Mouse (Mus musculus): ENCODE measurements around the gene Nf1. TPM values are rescaled to one million over a fixed set of nuclear protein-coding genes. Genes with fewer than 3 reads are reported as not detected.

The Nf1 gene
- polyA plus RNA-seq, 1 experiment from 2014 or later: 12.5 TPM

DNA sequence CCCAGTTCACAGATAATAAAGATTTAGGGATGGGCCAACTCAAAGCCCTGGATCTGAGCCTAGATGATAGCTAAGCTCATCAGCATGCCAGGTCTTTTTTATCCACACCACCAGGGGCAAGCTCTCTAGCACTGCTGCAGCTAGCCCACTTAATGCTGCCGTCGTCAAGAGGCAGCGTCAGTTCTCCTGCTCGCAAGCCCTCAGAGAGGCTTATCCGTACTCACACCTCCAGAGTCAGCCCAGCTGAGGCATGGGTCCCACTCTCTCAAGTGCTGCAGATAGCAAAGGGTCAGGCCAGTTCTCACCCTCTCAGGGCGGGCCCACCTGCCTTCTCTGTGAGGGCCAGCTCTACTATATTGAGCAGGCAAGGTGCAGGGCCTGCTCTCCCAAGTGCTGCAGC, 193.8 kb downstream of the Nf1 start:
- Histone ChIP-seq H3K36me3 (ENCODE audit: inconsistent target) (no peaks in the 10 kb centered on the region), H3K27ac (no peak overlapping the region), H3K79me2 (ENCODE audit: inconsistent target) (peaks cover 37% of the 10 kb centered on the region), H3K4me3 (ENCODE audit: inconsistent target) (no peak overlapping the region)
- WGBS (ENCODE audit: missing documents): 97% methylated on average over 6 of the region's 6 CpGs

DNA sequence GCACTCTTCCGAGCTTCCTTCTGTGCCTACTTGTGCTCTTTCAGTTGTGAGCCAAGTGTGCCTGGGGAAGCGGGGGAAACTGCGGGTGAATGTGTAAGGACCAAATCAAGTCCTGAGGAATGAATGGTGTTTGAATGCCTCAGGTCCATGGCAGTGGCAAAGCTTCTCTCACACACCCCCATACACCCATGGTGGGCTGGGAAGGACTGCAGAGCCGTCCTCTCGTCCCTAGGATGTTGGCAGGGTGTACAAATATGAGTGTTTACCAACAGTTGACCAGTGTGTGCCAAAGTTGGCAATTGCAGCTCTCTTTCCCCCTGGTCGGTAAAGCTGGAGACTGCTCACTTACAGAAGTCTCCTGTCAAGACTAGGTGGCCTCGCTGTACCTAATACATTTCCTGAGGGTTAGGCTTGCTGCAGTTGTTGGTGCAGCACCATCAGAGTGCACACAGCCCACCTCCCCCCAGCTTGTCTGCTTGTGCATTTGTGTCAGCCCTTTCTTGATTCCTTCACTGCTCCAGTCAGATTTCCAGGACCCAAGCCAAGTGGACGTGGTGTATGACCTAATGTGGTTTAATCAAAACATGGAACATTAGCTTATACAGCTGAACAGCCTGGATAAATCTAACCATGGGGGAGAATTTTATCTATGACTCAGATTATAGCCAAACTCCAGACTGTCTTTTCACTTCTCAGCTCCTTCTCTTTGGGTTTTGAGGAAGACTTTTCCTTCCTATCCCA, 194.6 kb downstream of the Nf1 start:
- WGBS (ENCODE audit: missing documents): 92% methylated on average over 8 of the region's 8 CpGs
- H3K36me3 ChIP-seq (ENCODE audit: inconsistent target): no peaks in the 10 kb centered on the region

DNA sequence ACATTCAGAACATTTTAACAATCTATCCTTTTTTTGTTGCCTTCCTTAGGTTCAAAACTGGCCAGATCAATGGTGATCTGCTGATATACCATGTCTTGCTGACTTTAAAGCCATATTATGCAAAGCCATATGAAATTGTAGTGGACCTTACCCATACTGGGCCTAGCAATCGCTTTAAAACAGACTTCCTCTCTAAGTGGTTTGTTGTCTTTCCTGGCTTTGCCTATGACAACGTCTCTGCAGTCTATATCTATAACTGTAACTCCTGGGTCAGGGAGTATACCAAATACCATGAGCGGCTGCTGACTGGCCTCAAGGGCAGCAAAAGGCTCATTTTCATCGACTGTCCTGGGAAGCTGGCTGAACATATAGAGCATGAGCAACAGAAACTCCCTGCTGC, 196.1 kb downstream of the Nf1 start:
- WGBS (ENCODE audit: missing documents): 29% methylated on average over 4 of the region's 4 CpGs
- no peak overlapping the region for H3K27ac ChIP-seq
- no peak overlapping the region for H3K4me3 ChIP-seq (ENCODE audit: inconsistent target)
- H3K79me2 ChIP-seq (ENCODE audit: inconsistent target): peaks cover 15% of the 10 kb centered on the region
- no peaks in the 10 kb centered on the region for H3K36me3 ChIP-seq (ENCODE audit: inconsistent target)

More for the DNA sequence above, 194.6 kb downstream of the Nf1 start:
- Histone ChIP-seq H3K79me2 (ENCODE audit: inconsistent target) (peaks cover 29% of the 10 kb centered on the region), H3K4me3 (ENCODE audit: inconsistent target) (no peak overlapping the region), H3K27ac (no peak overlapping the region)

DNA sequence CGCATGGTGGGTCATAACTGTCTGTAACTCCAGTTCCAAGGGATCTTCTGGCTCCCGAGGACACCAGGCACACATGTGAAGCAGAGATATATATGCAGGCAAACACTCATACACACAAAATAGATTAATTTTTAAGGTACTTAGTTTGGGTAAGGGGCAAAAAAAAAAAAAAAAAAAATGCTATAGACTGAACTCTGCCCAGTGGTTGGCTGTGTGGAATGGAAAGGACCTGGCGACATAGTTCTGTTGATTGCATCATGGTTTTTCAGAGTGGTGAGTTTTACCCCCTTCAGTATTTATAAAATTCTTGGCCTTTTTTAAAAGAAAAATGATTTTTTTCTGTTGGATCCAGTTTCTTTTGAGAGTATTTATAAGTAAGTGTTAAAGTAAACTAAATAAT, 196.8 kb downstream of the Nf1 start:
- 98% methylated on average over 3 of the region's 3 CpGs for WGBS (ENCODE audit: missing documents)

DNA sequence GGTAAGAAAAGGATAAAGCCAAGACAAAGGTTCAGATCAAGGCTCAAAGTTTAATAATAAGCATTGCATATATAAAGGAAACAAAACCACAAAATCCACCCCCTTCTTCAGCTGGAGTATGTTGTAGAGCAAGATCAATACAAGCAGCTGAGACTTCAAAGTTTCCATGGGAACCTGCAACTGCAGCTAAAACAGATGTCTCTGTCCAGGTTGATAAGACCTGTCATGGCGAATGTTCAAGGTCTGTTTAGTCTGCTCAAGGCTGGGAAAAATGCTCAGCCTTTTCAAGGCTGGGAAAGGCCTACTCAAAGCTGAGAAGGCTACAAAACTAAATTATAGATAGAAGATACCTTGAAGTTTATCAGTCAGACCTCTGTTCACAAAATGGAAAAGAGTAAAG, 213.1 kb downstream of the Nf1 start:
- no peak overlapping the region for H3K4me3 ChIP-seq (ENCODE audit: inconsistent target)
- 88% methylated on average over 1 of the region's 1 CpGs for WGBS (ENCODE audit: missing documents)
- H3K27ac ChIP-seq: no peak overlapping the region
- H3K36me3 ChIP-seq (ENCODE audit: inconsistent target): peaks cover 56% of the 10 kb centered on the region
- no peaks in the 10 kb centered on the region for H3K79me2 ChIP-seq (ENCODE audit: inconsistent target)

More for the DNA sequence above, 196.8 kb downstream of the Nf1 start:
- no peak overlapping the region for H3K4me3 ChIP-seq (ENCODE audit: inconsistent target)
- H3K27ac ChIP-seq: no peak overlapping the region
- no peaks in the 10 kb centered on the region for H3K36me3 ChIP-seq (ENCODE audit: inconsistent target)
- peaks cover 7% of the 10 kb centered on the region for H3K79me2 ChIP-seq (ENCODE audit: inconsistent target)

DNA sequence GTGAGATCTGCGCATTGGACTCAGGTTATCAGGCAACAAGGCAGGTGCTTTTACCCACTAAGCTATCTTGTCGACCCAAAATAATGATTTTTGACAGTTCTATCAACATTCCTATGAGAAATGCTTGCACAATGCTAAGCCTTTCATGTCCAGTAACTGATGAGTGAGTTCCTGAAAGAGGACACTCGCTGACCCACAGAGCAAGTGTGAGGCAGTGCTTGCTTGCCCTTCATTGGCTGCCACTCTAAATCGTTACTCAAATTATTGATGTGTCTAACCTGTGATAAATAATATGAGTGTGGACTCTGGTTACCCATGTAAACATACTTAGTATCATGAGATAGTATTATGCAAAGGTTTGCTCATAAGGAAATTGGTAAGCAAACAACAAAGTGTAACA, 221.0 kb downstream of the Nf1 start:
- H3K36me3 ChIP-seq (ENCODE audit: inconsistent target): peaks cover 29% of the 10 kb centered on the region

DNA sequence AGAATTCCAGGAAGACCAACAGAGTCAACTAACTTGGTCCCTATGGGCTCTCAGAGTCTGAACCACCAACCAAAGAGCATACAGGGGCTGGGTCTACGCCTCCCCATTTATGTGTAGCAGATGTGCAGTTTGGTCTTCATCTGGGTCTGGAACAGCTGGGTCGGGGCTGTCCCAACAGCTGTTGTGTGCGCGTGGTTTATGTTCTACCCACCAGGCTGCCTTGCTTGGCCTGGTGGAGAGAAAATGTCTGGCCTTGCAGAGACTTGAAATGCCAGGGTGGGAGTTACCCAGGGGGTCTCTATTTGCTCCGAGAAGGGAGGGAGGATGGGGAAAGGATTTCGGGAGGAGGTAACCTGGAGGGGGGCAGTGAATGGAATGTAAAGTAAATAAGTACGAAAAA, 224.0 kb downstream of the Nf1 start:
- 96% methylated on average over 7 of the region's 7 CpGs for WGBS (ENCODE audit: missing documents)
- Histone ChIP-seq H3K4me3 (ENCODE audit: inconsistent target) (no peak overlapping the region), H3K27ac (no peak overlapping the region), H3K36me3 (ENCODE audit: inconsistent target) (peaks cover 44% of the 10 kb centered on the region), H3K79me2 (ENCODE audit: inconsistent target) (no peaks in the 10 kb centered on the region)

More for the DNA sequence above, 221.0 kb downstream of the Nf1 start:
- H3K27ac ChIP-seq: no peak overlapping the region
- no peaks in the 10 kb centered on the region for H3K79me2 ChIP-seq (ENCODE audit: inconsistent target)
- H3K4me3 ChIP-seq (ENCODE audit: inconsistent target): no peak overlapping the region
- 91% methylated on average over 4 of the region's 4 CpGs for WGBS (ENCODE audit: missing documents)

DNA sequence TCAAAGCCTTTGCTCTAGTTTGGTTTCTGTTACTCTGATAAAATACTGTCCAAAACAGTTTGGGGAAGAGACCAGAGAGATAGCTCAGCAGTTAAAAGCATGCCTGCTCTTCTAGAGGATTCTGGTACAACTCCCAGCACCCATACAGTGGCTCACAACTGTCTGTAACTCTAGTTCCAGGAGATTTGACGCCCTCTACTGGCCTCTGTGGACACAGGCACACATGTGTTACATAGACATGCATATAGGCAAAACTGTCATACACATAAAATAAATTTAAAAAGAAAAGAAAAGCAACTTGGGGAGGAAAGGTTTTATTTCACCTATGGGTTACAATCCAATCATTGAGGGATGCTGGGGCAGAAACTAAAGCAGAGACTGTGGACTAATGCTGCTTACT, 227.5 kb downstream of the Nf1 start:
- no peak overlapping the region for H3K27ac ChIP-seq
- H3K4me3 ChIP-seq (ENCODE audit: inconsistent target): no peak overlapping the region
- no peaks in the 10 kb centered on the region for H3K79me2 ChIP-seq (ENCODE audit: inconsistent target)
- peaks cover 52% of the 10 kb centered on the region for H3K36me3 ChIP-seq (ENCODE audit: inconsistent target)
- WGBS (ENCODE audit: missing documents): 100% methylated on average over 1 of the region's 1 CpGs

DNA sequence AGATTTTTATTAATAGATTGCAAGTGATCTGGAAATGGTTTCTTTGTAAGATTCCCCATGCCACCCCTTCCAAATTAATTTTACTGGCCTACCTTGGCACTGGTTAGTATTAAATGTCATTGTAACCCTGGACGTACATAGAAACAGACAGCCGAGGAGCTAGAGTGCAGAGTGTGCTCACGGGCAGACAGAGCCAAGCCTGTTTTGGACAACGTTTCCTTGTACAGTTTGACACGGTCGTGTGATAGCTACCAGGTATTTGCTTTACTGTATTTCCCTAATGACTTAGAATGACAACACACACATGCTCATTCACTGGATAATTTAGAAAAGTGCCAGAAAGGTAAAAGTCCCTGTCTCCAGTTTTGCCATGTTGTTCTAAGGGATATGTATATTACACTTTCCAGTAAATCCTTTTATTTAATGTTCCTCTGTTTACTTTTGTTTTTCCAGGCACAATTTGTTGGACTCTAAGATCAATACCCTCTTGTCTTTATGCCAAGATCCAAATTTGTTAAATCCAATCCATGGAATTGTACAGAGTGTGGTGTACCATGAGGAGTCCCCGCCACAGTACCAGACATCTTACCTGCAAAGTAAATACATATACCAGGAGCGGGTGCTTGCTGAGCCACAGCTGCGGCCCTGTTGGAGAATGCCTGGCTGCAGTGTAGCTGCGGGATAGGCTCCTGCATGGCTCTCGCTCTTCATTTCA, 228.9 kb downstream of the Nf1 start:
- 97% methylated on average over 11 of the region's 11 CpGs for WGBS (ENCODE audit: missing documents)
- no peak overlapping the region for H3K4me3 ChIP-seq (ENCODE audit: inconsistent target)
- H3K36me3 ChIP-seq (ENCODE audit: inconsistent target): peaks cover 48% of the 10 kb centered on the region
- no peaks in the 10 kb centered on the region for H3K79me2 ChIP-seq (ENCODE audit: inconsistent target)
- H3K27ac ChIP-seq: no peak overlapping the region

DNA sequence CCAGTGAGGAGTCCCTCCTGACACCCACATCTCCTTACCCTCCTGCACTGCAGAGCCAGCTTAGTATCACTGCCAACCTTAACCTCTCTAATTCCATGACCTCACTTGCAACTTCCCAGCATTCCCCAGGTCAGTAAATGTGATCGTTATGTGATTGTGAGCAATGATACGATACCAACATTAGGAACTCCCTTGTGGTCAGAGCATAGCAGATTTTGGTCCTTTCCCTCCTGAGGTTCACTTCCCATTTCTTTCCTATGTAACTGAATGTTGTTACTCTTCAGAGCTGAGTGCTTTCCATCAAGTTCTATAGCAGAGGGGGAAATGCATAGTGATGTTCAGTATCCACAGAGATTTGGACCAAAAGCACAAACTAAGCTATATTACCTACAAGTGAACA, 230.8 kb downstream of the Nf1 start:
- H3K4me3 ChIP-seq (ENCODE audit: inconsistent target): no peak overlapping the region
- peaks cover 43% of the 10 kb centered on the region for H3K36me3 ChIP-seq (ENCODE audit: inconsistent target)
- 17% methylated on average over 2 of the region's 2 CpGs for WGBS (ENCODE audit: missing documents)
- no peaks in the 10 kb centered on the region for H3K79me2 ChIP-seq (ENCODE audit: inconsistent target)
- no peak overlapping the region for H3K27ac ChIP-seq

DNA sequence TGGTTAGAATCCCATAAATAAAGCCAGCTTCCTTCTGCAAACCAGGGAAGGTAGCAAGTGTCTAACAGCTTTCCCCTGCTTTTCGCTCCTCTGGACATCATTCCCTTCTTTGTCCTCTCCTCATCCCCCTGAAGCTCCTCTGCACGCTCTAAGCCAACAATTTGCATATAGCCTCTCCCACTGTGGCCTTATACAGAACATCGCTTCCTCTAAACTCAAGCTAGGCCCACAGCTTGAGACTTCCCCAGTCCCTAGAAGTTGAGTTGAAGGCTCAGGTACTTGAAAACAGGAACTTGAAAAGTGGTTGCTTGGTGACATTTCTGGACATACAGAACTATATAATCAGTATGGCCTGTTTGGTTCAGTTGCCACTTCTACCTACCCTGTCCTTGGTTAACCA, 234.3 kb downstream of the Nf1 start:
- Histone ChIP-seq H3K27ac (no peak overlapping the region), H3K4me3 (ENCODE audit: inconsistent target) (no peak overlapping the region), H3K36me3 (ENCODE audit: inconsistent target) (peaks cover 19% of the 10 kb centered on the region; the same call in 1 of the 2 replicates), H3K79me2 (ENCODE audit: inconsistent target) (no peaks in the 10 kb centered on the region)
- WGBS (ENCODE audit: missing documents): 29% methylated on average over 3 of the region's 3 CpGs

DNA sequence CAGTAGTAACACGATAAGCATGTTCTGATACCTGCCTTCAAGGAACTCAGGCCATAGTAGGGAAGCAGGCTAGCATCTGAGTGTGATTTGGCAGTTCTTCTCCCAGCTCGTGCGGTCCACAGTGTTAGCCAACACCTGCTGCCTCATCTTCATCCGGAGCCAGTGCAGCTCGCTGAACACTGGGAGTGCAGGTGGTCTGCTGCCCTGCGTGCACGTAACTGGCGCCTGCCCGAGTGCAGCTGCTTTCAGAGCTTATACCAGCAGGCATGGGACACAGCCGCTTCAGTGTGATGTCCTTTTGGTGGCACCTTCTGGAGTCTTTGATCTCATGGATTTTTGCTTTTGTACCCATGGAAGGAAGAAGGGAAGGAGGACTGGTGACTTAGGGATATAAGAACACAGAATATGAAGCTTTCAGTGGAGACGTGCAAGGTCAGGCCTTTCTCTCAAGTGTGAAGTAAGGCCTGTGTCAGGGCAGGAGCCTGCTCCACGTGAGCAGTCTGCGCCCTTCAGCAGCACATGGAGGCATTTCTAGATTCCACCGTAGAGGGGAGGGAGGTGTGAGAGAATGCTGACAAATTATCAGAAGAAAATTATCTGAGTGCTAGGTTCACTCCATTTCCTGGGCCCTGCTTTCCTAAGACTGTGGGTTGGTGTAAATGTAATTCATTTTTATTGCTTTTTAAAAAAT, 236.0 kb downstream of the Nf1 start:
- H3K79me2 ChIP-seq (ENCODE audit: inconsistent target): no peaks in the 10 kb centered on the region
- WGBS (ENCODE audit: missing documents): 96% methylated on average over 14 of the region's 14 CpGs
- H3K27ac ChIP-seq: no peak overlapping the region
- H3K36me3 ChIP-seq (ENCODE audit: inconsistent target): peaks cover 15% of the 10 kb centered on the region; the same call in 1 of the 2 replicates
- H3K4me3 ChIP-seq (ENCODE audit: inconsistent target): no peak overlapping the region

DNA sequence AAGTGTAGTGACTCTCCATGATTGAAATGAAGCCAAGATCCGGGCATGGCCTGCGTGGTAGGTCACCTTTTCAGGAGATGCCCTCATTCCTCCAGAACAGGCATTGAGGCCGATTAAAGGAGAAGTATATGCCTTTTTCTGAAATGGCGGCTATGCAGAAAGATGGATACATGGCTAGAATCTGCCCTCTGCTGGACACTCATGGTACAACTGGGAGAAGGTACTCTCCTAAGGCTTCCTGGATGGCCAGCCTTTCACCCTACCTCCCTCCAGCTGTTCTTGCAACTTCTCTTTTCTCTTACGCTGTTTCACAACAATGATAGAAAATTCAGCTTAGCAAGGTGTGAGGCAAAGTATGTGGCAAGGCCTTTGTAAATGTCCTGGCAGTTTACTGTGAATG, 238.2 kb downstream of the Nf1 start:
- Histone ChIP-seq H3K36me3 (ENCODE audit: inconsistent target) (peaks cover 10% of the 10 kb centered on the region; the same call in 1 of the 2 replicates), H3K27ac (no peak overlapping the region), H3K4me3 (ENCODE audit: inconsistent target) (no peak overlapping the region), H3K79me2 (ENCODE audit: inconsistent target) (no peaks in the 10 kb centered on the region)
- 10% methylated on average over 4 of the region's 5 CpGs for WGBS (ENCODE audit: missing documents)

DNA sequence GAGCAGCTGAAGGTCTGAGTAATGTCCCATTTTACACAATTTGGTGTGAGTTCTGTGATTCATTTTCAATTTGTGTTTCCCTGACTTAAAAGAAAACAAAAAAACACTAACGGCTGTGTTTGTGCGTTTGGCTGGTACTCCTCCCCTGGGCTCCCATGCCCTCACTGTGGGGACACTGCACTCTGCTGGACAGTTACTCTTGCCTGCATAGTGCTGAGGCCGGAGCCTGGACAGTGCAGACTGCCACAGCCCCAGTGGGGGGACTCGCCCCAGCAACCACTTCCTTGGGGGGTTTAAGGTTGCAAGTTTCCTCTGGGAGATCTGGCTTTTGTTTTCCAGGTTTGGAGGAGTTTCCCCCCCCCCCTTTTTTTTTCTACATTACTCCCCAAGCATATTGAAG, 241.2 kb downstream of the Nf1 start:
- WGBS (ENCODE audit: missing documents): 71% methylated on average over 3 of the region's 4 CpGs
- no peak overlapping the region for H3K4me3 ChIP-seq (ENCODE audit: inconsistent target)
- no peak overlapping the region for H3K27ac ChIP-seq
- no peaks in the 10 kb centered on the region for H3K79me2 ChIP-seq (ENCODE audit: inconsistent target)
- H3K36me3 ChIP-seq (ENCODE audit: inconsistent target): peaks cover 2% of the 10 kb centered on the region; the same call in 1 of the 2 replicates

DNA sequence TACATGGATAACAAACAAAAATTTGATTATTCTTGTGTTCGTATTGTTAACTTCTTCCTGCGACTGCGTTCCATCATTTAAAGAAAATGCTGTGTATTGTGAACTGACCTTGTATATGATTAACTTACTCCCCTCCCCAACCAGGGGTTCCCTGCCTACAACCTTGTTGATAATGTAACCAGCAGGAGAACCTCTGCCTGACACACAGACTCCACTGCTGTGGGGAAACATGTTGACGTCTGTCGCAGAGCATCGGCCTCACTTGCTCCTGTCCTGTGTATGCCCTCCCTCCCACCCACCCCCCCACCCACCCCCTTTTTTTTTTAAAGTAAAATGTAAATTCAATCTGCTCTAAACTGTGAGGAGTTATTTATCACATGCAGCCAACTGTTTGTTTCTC, 241.8 kb downstream of the Nf1 start:
- 97% methylated on average over 3 of the region's 6 CpGs for WGBS (ENCODE audit: missing documents)
- Histone ChIP-seq H3K36me3 (ENCODE audit: inconsistent target) (no peaks in the 10 kb centered on the region), H3K27ac (no peak overlapping the region), H3K79me2 (ENCODE audit: inconsistent target) (no peaks in the 10 kb centered on the region), H3K4me3 (ENCODE audit: inconsistent target) (no peak overlapping the region)

Measured in macrophage (primary cell).